Mouse (Mus musculus) embryo, embryonic 10.5 days (tissue): ENCODE measurements around the gene Dennd1c.

ENCODE experiments used
- DNase-seq: peaks from one replicate; pipeline ENCODE4 v3.0.0-alpha.2; 2015; ENCODE audit warnings: low spot score

The Dennd1c gene

GRCm38 (mm10) chr17:57047406-57047805, 30.9 kb downstream of the Dennd1c start:
- peak; percentile 41 for DNase-seq

- no peak for DNase-seq
These were observed 36.8 kb downstream of the Dennd1c start, which contains the start of gene Slc25a41 for GRCm38 (mm10) chr17:57041554-57041953. Gene Slc25a41 (minus strand): TSS chr17:57041654.

- DNase-seq: no peak
These were observed 39.3 kb downstream of the Dennd1c start for GRCm38 (mm10) chr17:57038978-57039377.

GRCm38 (mm10) chr17:57032854-57033253, 45.5 kb downstream of the Dennd1c start:
- DNase-seq: peak; percentile 3

- DNase-seq: peak; percentile 100
These were observed 46.5 kb downstream of the Dennd1c start for GRCm38 (mm10) chr17:57031661-57032420.

GRCm38 (mm10) chr17:57030931-57031660, 47.2 kb downstream of the Dennd1c start, which contains the start of gene Khsrp:
Gene Khsrp (minus strand): TSS chr17:57031522.
- DNase-seq: peak; percentile 66

GRCm38 (mm10) chr17:57029691-57030090, 48.6 kb downstream of the Dennd1c start:
- no peak for DNase-seq

GRCm38 (mm10) chr17:57027471-57027870, 50.8 kb downstream of the Dennd1c start:
- no peak for DNase-seq

- DNase-seq: no peak
These were observed 57.4 kb downstream of the Dennd1c start for GRCm38 (mm10) chr17:57020960-57021359.

GRCm38 (mm10) chr17:57019693-57020092, 58.6 kb downstream of the Dennd1c start:
- no peak for DNase-seq
